8 mouse cellular contexts compared by ENCODE assay signal in the genomic region with DNA sequence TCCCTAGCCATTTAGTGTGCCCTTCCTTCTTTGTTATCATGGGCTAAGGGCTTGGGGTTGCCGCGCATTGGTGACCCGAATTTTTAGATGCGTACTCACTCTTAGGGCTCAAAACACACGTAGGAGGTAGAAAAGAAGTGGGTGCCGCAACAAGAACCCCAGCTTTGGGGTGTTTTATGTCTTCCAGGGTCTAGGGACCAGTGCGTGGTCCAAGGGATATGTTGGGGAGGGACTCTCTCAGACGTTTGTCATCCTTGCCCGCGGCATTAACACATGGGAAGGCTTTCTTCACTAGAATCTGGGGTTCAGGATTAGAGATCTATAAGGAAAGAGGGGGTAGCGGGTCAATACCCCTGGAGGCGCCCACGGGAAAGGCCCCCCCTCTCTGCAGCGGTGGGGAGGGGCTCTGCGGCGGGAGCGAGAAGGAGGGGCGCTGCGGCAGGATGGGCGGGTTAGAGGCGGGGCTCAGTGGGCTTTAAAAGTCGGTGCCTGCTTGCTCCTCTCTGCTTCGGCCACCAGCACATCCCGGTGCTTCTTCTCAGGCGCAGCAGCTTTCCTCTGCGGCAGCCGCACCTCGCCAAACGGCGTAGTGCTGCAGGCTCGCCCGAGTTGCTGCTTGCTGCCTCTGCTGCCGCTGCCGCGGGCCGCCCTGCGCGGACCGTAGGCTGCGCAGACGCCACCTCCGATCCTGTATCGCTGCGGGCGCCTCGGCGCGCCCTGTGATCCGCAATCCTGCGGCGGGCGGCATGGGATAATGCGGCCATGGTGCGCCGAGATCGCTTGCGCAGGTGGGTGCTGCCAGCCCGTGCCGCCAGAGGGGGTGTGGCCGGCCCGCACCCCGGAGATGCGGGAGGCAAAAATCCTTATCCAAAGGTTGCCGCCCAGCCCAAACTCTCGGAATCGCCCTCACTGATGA. TPM values are rescaled to one million over a fixed set of nuclear protein-coding genes. Genes with fewer than 3 reads are reported as not detected.
DNase-seq lines count a peak whose midpoint lies in the region; TF ChIP-seq lines count a peak whose summit lies in the region.

No protein-coding gene starts in this region.

- 63% methylated on average over 66 of the region's 66 CpGs for WGBS in olfactory bulb, adult 2 months

- intact Hi-C loops in heart, postnatal 36 days (cut with DNase I): no loop called here

- DNase-seq in NIH3T3 (ENCODE audit: low read depth): peak; percentile 31
- peak; percentile 76 to 83 for DNase-seq in cerebellum, adult 18-20 months
- DNase-seq in forelimb bud, embryonic 11.5 days (ENCODE audit: low read depth, low spot score): peak; percentile 82
- peak; percentile 78 for DNase-seq in heart, postnatal 36 days
- peak; percentile 54 to 62 for DNase-seq in layer of hippocampus, adult 8-10 months (ENCODE audit: low spot score in 2 of 2)
- DNase-seq in lung, adult 18-20 months: peak; percentile 50
- DNase-seq in urinary bladder, postnatal 36 days (ENCODE audit: low spot score in 2 of 2): peak; percentile 14 to 55

- TF ChIP-seq CTCF in olfactory bulb, adult 2 months (IDR thresholded peaks at IDR 0.05; ENCODE audit: insufficient read depth, low read depth, low read length): no peak; the same call in 1 of the 2 replicates

- H3K4me3 ChIP-seq in olfactory bulb, adult 2 months (ENCODE audit: insufficient read depth, low read depth, low read length): peak overlapping the region; percentile 48

- peaks cover 2% of the 10 kb centered on the region; the same call in 1 of the 2 replicates for H3K4me1 ChIP-seq in olfactory bulb, adult 2 months (ENCODE audit: control insufficient read depth, insufficient read depth, low read length)

- H3K27ac ChIP-seq in olfactory bulb, adult 2 months (ENCODE audit: insufficient read depth, low read depth, low read length): 0 out of 2 replicates have a peak overlapping the region, but pooled peaks have one; percentile 13

- peak; percentile 80; the same call in 1 of the 2 replicates for TF ChIP-seq POLR2A in olfactory bulb, adult 2 months (IDR thresholded peaks at IDR 0.05; ENCODE audit: insufficient read depth, low read depth, low read length)

RNA-seq across cellular contexts. Expression of a gene that starts 14.5 kb away (rescaled TPM):
- total RNA-seq in heart, postnatal 36 days (2021): 10 to 100 TPM; 12.0 to 15.5 TPM
- total RNA-seq in layer of hippocampus, adult 8-10 months (2022): 10 to 100 TPM; 43.1 to 65.9 (median 50.6) TPM
- polyA plus RNA-seq in olfactory bulb, adult 2 months (2012; ENCODE audit: insufficient read depth, insufficient read length, low replicate concordance, missing spikeins): not detected in 2 replicates

RNA-seq across cellular contexts. Expression of a gene that starts 44.3 kb away (rescaled TPM):
- total RNA-seq in heart, postnatal 36 days (2021): 1 to 10 TPM; 2.5 to 2.7 TPM
- total RNA-seq in layer of hippocampus, adult 8-10 months (2022): 1 to 10 TPM; 5.2 to 8.1 (median 6.7) TPM
- polyA plus RNA-seq in olfactory bulb, adult 2 months (2012; ENCODE audit: insufficient read depth, insufficient read length, low replicate concordance, missing spikeins): not detected in 2 replicates

Comparison
In these comparisons a context has a peak if more than half of its experiments do, and no peak if none do; other contexts are left out.
1. Peak in every context shown above with its lines: DNase-seq, H3K4me3 ChIP-seq and H3K27ac ChIP-seq.
2. DNase-seq: peak in every context shown above with its lines; median percentile 82 in forelimb bud, embryonic 11.5 days; 80 in cerebellum, adult 18-20 months; 78 in heart, postnatal 36 days; 58 in layer of hippocampus, adult 8-10 months; 50 in lung, adult 18-20 months; 34 in urinary bladder, postnatal 36 days; 31 in NIH3T3.